Mouse (Mus musculus): ENCODE data around the gene Ppp2r5c. TPM values are rescaled to one million over a fixed set of nuclear protein-coding genes. Genes with fewer than 3 reads are reported as not detected.

Ppp2r5c gene
- total RNA-seq, 2 experiments from 2014 or later, result 243 to 252 TPM

- DNase-seq (ENCODE audit: low spot score in 2 of 2), result no peak
- H3K4me3 ChIP-seq, result no peak overlapping the region
- no peak overlapping the region for H3K27ac ChIP-seq
- TF ChIP-seq CTCF (conservative IDR thresholded peaks at IDR 0.05), result no peak
Observed at GRCm38 (mm10) chr12:110541528-110541927, 94.6 kb downstream of the Ppp2r5c start.

GRCm38 (mm10) chr12:110545040-110545701 lies 98.3 kb downstream of the Ppp2r5c start:
- Histone ChIP-seq H3K4me3 (no peak overlapping the region), H3K27ac (no peak overlapping the region)
- no peak for DNase-seq (ENCODE audit: low spot score in 2 of 2)
- TF ChIP-seq CTCF (conservative IDR thresholded peaks at IDR 0.05), result no peak

GRCm38 (mm10) chr12:110547573-110547972 lies 100.7 kb downstream of the Ppp2r5c start:
- H3K27ac ChIP-seq, result peak overlapping the region; percentile 15; the same call in 1 of the 2 replicates
- H3K4me3 ChIP-seq, result no peak overlapping the region
- TF ChIP-seq CTCF (conservative IDR thresholded peaks at IDR 0.05), result no peak

GRCm38 (mm10) chr12:110549437-110550112 lies 102.7 kb downstream of the Ppp2r5c start:
- no peak for DNase-seq (ENCODE audit: low spot score in 2 of 2)
- Histone ChIP-seq H3K27ac (no peak overlapping the region), H3K4me3 (no peak overlapping the region)
- TF ChIP-seq CTCF (conservative IDR thresholded peaks at IDR 0.05), result no peak

More at GRCm38 (mm10) chr12:110547573-110547972, 100.7 kb downstream of the Ppp2r5c start:
- DNase-seq (ENCODE audit: low spot score in 2 of 2), result no peak

- no peak for DNase-seq (ENCODE audit: low spot score in 2 of 2)
- Histone ChIP-seq H3K27ac (0 out of 2 replicates have a peak overlapping the region, but pooled peaks have one; percentile 7), H3K4me3 (no peak overlapping the region)
- TF ChIP-seq CTCF (conservative IDR thresholded peaks at IDR 0.05), result no peak
Observed at GRCm38 (mm10) chr12:110550364-110550763, 103.4 kb downstream of the Ppp2r5c start.

- no peak overlapping the region; the same call in 1 of the 2 replicates for H3K27ac ChIP-seq
- DNase-seq (ENCODE audit: low spot score in 2 of 2), result no peak
- no peak for TF ChIP-seq CTCF (conservative IDR thresholded peaks at IDR 0.05)
- H3K4me3 ChIP-seq, result no peak overlapping the region
Observed at GRCm38 (mm10) chr12:110552113-110552512, 105.2 kb downstream of the Ppp2r5c start.

- Histone ChIP-seq H3K4me3 (no peak overlapping the region), H3K27ac (no peak overlapping the region)
- no peak for DNase-seq (ENCODE audit: low spot score in 2 of 2)
- TF ChIP-seq CTCF (conservative IDR thresholded peaks at IDR 0.05), result no peak
Observed at GRCm38 (mm10) chr12:110553362-110553761, 106.4 kb downstream of the Ppp2r5c start.

- no peak for TF ChIP-seq CTCF (conservative IDR thresholded peaks at IDR 0.05)
- no peak overlapping the region for H3K4me3 ChIP-seq
- no peak for DNase-seq (ENCODE audit: low spot score in 2 of 2)
Observed at GRCm38 (mm10) chr12:110555536-110556240, 108.8 kb downstream of the Ppp2r5c start.

GRCm38 (mm10) chr12:110556861-110557628 lies 110.1 kb downstream of the Ppp2r5c start:
- Histone ChIP-seq H3K4me3 (no peak overlapping the region), H3K27ac (peak overlapping the region; percentile 36; the same call in 1 of the 2 replicates)
- no peak for DNase-seq (ENCODE audit: low spot score in 2 of 2)
- TF ChIP-seq CTCF (conservative IDR thresholded peaks at IDR 0.05), result no peak

More at GRCm38 (mm10) chr12:110555536-110556240, 108.8 kb downstream of the Ppp2r5c start:
- H3K27ac ChIP-seq, result peak overlapping the region; percentile 32; the same call in 1 of the 2 replicates

GRCm38 (mm10) chr12:110558175-110558574 lies 111.3 kb downstream of the Ppp2r5c start:
- no peak for DNase-seq (ENCODE audit: low spot score in 2 of 2)

GRCm38 (mm10) chr12:110563383-110563782 lies 116.5 kb downstream of the Ppp2r5c start:
- no peak for DNase-seq (ENCODE audit: low spot score in 2 of 2)
- TF ChIP-seq CTCF (conservative IDR thresholded peaks at IDR 0.05), result no peak
- Histone ChIP-seq H3K27ac (no peak overlapping the region), H3K4me3 (no peak overlapping the region)

More at GRCm38 (mm10) chr12:110558175-110558574, 111.3 kb downstream of the Ppp2r5c start:
- Histone ChIP-seq H3K27ac (no peak overlapping the region), H3K4me3 (no peak overlapping the region)
- no peak for TF ChIP-seq CTCF (conservative IDR thresholded peaks at IDR 0.05)

- no peak overlapping the region for H3K27ac ChIP-seq
- H3K4me3 ChIP-seq, result no peak overlapping the region
- no peak for DNase-seq (ENCODE audit: low spot score in 2 of 2)
- no peak for TF ChIP-seq CTCF (conservative IDR thresholded peaks at IDR 0.05)
Observed at GRCm38 (mm10) chr12:110564848-110565247, 117.9 kb downstream of the Ppp2r5c start.
